Mouse (Mus musculus) right cerebral cortex, postnatal 36 days (tissue): Measurements from ENCODE around the gene Urgcp.

ENCODE experiments used
- DNase-seq, 2 experiments: peaks; one replicate each; pipeline ENCODE4 v3.0.0; 2022; ENCODE audit warnings: low spot score in 2 of 2, mixed read lengths in 1 of 2

The Urgcp gene

DNA sequence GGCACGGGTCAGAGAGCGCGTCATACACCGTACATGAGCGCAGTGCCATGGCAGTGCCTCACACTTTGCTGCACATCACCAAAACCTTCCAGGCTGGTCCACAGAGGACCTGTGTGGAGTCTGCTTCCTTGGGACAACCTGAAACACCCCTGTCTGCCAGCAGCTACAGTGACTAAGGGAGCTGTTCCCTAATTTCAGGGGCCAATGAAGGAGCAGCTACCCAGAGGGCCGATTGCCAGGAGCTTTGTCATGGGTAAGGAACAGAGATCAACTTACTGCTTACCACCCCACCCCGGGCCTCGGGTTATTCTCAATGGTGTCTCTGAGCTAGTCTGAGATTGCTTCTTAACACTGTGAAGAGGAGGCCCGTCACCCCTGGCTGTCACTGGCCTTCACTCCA is 47.0 kb downstream of the Urgcp start:
- DNase-seq: no peak

GRCm38 (mm10) chr11:5707530-5708353 is 54.4 kb downstream of the Urgcp start:
- DNase-seq: peak; percentile 74 to 79

GRCm38 (mm10) chr11:5706874-5707529 is 55.2 kb downstream of the Urgcp start:
- no peak for DNase-seq

- no peak for DNase-seq
These were observed 56.2 kb downstream of the Urgcp start for GRCm38 (mm10) chr11:5705972-5706371.

DNA sequence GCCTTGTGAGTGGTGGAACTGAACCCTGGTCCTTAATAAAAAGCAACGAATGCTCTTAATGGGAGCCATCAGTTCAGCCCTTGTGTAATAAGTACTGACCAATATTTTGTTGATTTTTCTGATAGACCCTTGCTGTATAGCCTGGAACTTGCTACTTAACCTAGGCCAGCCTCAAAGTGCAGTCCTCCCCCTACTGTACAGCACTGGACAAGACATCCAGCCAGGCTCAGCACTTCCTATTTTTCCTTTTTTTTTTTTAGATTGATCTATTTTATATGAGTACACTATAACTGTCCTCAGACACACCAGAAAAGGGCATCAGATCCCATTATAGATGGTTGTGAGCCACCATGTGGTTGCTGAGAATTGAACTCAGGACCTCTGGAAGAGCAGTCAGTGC is 58.8 kb downstream of the Urgcp start:
- DNase-seq: no peak

DNA sequence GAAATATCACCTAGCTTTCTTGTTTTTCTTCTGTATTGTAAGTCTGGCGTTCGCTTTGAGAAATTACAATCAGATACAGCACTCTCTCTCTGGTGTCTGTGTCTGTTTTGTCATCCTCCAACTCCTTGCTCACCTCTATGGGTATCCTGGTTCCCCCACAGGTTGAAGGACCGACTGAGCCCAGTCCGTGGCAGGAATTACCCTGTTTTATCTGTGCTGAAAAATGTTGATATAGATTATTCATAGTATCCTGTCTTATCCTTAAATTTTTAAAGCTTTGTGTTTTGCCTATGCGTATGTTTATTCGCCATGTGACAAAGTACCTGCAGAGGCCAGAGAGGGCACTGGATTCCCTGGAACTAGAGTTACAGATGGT is 59.2 kb downstream of the Urgcp start:
- DNase-seq: no peak

GRCm38 (mm10) chr11:5702271-5702956 is 59.8 kb downstream of the Urgcp start:
- no peak for DNase-seq

DNA sequence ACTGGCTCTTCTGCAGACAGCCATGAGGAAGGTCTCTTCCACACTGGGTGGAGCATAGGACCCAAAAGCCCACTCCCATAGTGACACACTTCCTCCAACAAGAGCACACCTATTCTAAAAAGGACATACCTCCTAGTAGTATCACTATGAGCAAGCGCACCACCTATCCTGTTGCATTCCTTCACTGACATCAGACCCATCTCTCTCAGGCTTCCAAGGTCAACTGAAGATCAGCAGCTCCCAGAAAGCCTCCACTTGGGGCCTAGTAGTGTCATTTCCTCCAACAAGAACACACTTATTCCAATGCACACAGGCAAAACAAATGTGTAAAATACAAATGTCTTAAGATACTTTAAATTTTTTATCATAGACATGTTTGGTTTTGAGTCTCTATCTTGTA is 60.4 kb downstream of the Urgcp start:
- DNase-seq: no peak

DNA sequence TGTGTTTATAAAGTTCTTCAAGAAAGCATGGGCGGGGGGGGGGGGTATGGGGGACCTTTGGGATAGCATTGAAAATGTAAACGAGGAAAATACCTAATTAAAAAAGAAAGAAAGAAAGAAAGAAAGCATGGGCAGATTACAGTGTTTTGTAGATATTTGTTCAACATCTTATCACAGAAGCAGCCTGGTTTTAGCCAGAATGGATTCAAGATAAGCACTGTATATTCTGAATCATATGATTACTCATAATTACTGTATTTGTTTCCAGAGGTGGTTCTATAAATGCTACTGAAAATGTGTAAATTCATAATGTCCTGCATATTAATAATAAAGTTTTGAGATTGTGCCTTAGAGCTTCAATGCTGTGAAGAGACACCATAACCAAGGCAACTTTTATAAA is 60.9 kb downstream of the Urgcp start:
- no peak for DNase-seq

- DNase-seq: no peak
These were observed 61.4 kb downstream of the Urgcp start for GRCm38 (mm10) chr11:5700808-5701207.

DNA sequence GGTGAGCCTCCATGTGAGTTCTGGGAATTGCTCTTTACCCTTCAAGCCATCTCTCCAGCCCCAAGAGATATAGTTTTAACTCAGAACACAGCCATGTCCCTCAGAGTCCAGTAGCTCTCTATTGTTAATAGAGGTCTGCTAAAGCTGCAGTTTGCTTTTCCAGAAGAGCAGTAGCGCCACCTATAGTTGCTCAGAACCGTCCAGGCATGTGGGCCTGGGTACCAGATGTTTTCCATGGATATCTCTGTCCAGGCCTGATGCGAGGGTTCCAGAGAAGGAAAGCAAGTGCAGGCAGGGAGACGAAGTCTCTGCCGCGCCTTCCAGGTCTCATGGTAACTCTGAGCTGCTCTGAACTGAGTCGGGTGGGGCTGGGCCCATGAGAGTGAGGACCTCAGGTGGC is 70.4 kb downstream of the Urgcp start:
- DNase-seq: no peak

GRCm38 (mm10) chr11:5684283-5684682 is 77.9 kb downstream of the Urgcp start:
- no peak for DNase-seq

- DNase-seq: no peak
These were observed 79.6 kb downstream of the Urgcp start for GRCm38 (mm10) chr11:5682541-5682940.
